Mouse (Mus musculus) liver, embryonic 15.5 days (tissue): ENCODE measurements around the gene Snrpb2. TPM values are rescaled to one million over a fixed set of nuclear protein-coding genes. Genes with fewer than 3 reads are reported as not detected.

Experiments used
- ATAC-seq: fragments of 200-750 bp; cut with Nextera tagmentation; 2 replicates; pipeline ENCODE4 v1.8.0; 2017; ENCODE audit warnings: moderate number of reproducible peaks, mild to moderate bottlenecking, moderate library complexity; ENCODE audit not compliant: insufficient read depth
- H3K27ac ChIP-seq: fragments of 300-500 bp; sonication (generic); replicated peaks from 2 replicates; pipeline ENCODE4 v1.5.1; 2015; ENCODE audit warnings: mild to moderate bottlenecking, inconsistent platforms
- H3K27me3 ChIP-seq: fragments of 300-500 bp; sonication (generic); 2 replicates; pipeline ENCODE4 v1.6.1; 2015; ENCODE audit warnings: mild to moderate bottlenecking, inconsistent platforms
- H3K36me3 ChIP-seq: fragments of 300-500 bp; sonication (generic); replicated peaks from 2 replicates; pipeline ENCODE4 v1.6.1; 2015; ENCODE audit warnings: moderate library complexity, mild to moderate bottlenecking, inconsistent platforms
- H3K4me1 ChIP-seq: fragments of 300-500 bp; sonication (generic); replicated peaks from 2 replicates; pipeline ENCODE4 v1.6.1; 2015; ENCODE audit warnings: inconsistent platforms
- H3K4me2 ChIP-seq: fragments of 300-500 bp; sonication (generic); 2 replicates; pipeline ENCODE4 v1.6.1; 2015; ENCODE audit warnings: moderate library complexity, mild to moderate bottlenecking, inconsistent platforms
- H3K4me3 ChIP-seq: fragments of 300-500 bp; sonication (generic); replicated peaks from 2 replicates; pipeline ENCODE4 v1.5.1; 2015; ENCODE audit warnings: mild to moderate bottlenecking, inconsistent platforms
- H3K9ac ChIP-seq: fragments of 300-500 bp; sonication (generic); 2 replicates; pipeline ENCODE4 v1.6.1; 2015; ENCODE audit warnings: moderate library complexity, mild to moderate bottlenecking, inconsistent platforms
- H3K9me3 ChIP-seq: fragments of 300-500 bp; sonication (generic); replicated peaks from 2 replicates; pipeline ENCODE4 v1.6.1; 2016; ENCODE audit warnings: inconsistent platforms
- WGBS: fragments of 180-500 bp; shearing (Covaris S2); methylation state at CpG from one replicate; pipeline ENCODE4 v1.1.7; 2015; ENCODE audit warnings: mixed read lengths; ENCODE audit not compliant: insufficient replicate concordance; 5-methylcytosine and 5-hydroxymethylcytosine counted together
- polyA plus RNA-seq: library from polyadenylated mRNA; unstranded; fragments of >200 nt; fragmentation: Nextera tagmentation; extraction: Ambion mirVana; gene quantifications from 2 replicates; pipeline ENCODE4 v1.2.1, GENCODE M21; 2015

Gene Snrpb2
- 18.2 and 23.2 TPM in 2 replicates for polyA plus RNA-seq

DNA sequence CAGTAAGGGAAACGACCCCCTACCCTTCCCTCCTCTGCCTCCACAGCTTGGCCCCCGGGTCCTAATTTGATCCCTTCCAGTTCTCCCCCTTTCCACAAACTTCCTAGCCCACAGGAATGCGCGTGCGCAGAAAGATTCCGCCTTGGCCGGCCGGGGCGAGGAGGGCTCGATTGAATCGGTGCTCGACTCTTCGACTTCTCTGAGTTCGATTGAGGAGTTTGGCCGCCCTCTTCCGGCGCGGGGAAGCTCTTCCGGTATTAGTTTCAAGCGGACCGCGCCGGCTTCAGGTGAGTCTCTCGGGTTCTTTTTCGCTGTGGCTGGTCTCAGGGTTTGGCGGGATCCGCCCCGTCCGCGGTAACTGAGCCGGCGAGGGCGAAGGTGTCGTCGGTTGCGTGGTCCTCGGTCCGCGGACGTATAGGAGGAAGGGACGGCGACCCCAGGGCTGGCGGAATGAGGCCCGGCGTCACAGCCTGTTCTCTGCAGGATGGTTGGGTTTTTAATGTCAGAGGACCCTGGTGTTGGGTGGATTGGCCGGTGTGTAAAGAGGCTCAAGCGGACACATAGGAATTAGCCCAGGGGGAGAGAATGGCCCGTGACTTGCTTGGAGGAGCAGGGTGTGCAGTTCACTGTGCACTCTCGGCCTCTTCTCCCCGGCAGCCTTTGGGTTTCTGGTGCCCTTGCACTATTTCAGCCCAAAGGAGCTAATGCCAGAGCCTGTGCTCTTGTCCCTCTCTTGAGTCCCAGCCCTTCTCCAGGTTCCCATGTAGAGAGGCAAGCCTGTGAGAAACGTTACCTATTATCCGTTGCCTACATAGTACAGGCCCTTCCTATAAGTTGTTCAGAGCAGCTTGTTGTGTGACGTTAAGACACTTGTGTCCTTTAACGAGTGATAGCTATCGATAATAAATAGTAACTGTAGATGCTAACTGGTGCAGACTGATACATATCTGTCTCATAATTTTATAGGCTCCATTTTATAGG is at the start of gene Snrpb2:
TSS of gene Snrpb2 (plus strand) at position 228 of the 981 bp plus-strand sequence.
- Histone ChIP-seq H3K9me3 (no peaks in the 10 kb centered on the region), H3K27ac (peak within 1 kb of the TSS; percentile 38; the same call in 1 of the 2 replicates), H3K4me3 (peak within 1 kb of the TSS; percentile 82), H3K4me2 (peak within 1 kb of the TSS; percentile 75), H3K9ac (peak within 1 kb of the TSS; percentile 74), H3K27me3 (0 out of 2 replicates have a peak, but pooled peaks cover 4% of the 10 kb centered on the region), H3K4me1 (peaks cover 5% of the 10 kb centered on the region), H3K36me3 (peaks cover 21% of the 10 kb centered on the region)
- under 1% methylated on average over 55 of the region's 55 CpGs for WGBS
- peak; percentile 86 for ATAC-seq

DNA sequence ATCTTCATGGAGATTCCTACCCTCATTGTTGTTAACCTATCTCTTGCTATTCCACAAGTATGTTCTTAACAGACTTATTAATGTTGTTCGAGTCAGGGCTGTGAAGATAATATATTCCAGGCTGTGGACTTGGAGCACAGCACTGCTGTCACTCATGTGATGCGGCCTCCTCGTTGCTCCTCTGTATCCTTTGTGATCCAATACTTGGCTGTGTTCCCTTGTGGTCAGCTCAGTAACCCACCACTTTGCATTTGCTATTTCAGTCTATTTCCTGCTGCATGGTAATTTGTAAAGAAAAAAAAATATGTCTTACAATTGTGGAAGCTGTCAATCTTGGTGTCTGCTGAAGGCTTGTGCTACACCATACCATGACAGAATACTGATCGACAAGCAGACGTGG is 49.8 kb upstream of the Snrpb2 start:
- H3K9me3 ChIP-seq = no peaks in the 10 kb centered on the region
- H3K36me3 ChIP-seq = no peaks in the 10 kb centered on the region
- no peaks in the 10 kb centered on the region for H3K4me1 ChIP-seq
- WGBS = 34% methylated on average over 5 of the region's 5 CpGs
- no peaks in the 10 kb centered on the region for H3K27me3 ChIP-seq
- ATAC-seq = no peak
- no peak overlapping the region for H3K9ac ChIP-seq
- no peak overlapping the region for H3K4me3 ChIP-seq
- H3K4me2 ChIP-seq = no peak overlapping the region
- no peak overlapping the region for H3K27ac ChIP-seq

DNA sequence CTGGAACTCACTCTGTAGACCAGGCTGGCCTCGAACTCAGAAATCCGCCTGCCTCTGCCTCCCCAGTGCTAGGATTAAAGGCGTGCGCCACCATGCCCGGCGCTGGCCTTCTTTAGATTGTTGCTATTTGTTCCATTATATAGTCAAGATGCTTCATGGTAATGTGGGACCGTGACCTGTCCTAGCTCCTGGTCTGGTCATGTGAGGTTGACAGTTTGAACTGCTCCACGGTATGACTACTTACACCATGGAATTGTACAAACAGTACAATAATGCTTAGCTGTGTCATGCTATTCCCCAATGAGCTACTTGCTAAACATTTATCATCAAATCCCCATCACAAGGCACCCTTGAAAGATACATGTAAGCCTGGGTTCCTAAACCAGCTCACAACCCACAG is 44.8 kb upstream of the Snrpb2 start:
- Histone ChIP-seq H3K9me3 (no peaks in the 10 kb centered on the region), H3K4me3 (no peak overlapping the region), H3K9ac (no peak overlapping the region), H3K4me2 (no peak overlapping the region), H3K27ac (no peak overlapping the region), H3K36me3 (no peaks in the 10 kb centered on the region), H3K4me1 (no peaks in the 10 kb centered on the region), H3K27me3 (no peaks in the 10 kb centered on the region)
- ATAC-seq = no peak
- WGBS = 78% methylated on average over 8 of the region's 8 CpGs

DNA sequence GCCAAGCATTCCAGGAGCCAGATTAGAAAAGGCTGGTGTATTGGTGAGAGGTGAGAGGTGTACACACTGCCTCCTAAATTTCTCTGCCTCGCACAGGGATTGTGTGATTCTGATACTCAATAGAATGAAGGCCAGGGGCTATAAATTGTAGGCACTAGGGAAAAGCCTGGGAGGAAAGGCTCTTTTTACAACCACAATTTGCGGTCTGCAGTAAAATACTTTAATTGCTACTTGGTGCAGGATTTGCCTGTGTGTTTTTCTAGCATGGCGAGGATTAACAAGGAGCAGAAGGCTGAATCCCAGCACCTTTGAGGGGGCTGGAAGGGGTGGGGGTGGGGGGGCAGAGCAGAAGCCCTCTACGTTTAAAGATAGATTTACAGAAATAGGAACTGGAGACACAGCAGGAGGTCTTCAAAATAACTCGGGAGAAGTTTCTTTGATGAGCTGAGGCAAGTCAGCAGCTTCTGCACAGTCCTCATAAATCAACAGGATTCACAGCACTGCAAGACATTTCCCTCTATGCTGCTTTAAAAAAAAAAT is 44.2 kb upstream of the Snrpb2 start:
- H3K27ac ChIP-seq = no peak overlapping the region
- H3K9ac ChIP-seq = no peak overlapping the region
- no peak overlapping the region for H3K4me2 ChIP-seq
- no peaks in the 10 kb centered on the region for H3K4me1 ChIP-seq
- ATAC-seq = no peak
- H3K9me3 ChIP-seq = no peaks in the 10 kb centered on the region
- no peaks in the 10 kb centered on the region for H3K36me3 ChIP-seq
- no peaks in the 10 kb centered on the region for H3K27me3 ChIP-seq
- 28% methylated on average over 5 of the region's 5 CpGs for WGBS
- H3K4me3 ChIP-seq = no peak overlapping the region

DNA sequence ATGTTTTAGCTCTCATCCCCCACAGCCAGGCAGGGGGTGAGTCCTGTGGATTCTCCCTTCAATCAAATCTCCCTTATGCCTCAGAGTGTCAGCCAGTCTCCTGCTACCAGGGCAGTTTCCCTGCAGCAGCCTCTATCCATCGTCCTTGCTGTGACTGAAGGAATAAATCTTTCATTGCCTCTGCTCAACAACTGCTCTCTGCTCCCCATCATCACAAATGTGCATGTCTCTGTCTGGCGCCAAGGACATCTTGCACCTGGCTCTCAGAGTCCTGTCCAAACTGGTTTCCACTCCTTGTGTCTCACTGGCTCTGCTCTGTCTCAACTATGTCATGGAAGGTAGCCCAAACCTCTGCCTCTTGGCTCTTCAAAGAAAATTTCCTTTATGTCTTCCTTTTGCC is 43.1 kb upstream of the Snrpb2 start:
- WGBS = 46% methylated on average over 2 of the region's 2 CpGs
- H3K4me2 ChIP-seq = no peak overlapping the region
- no peak for ATAC-seq
- no peaks in the 10 kb centered on the region for H3K9me3 ChIP-seq
- H3K9ac ChIP-seq = no peak overlapping the region
- H3K4me3 ChIP-seq = no peak overlapping the region
- no peak overlapping the region for H3K27ac ChIP-seq
- no peaks in the 10 kb centered on the region for H3K4me1 ChIP-seq
- no peaks in the 10 kb centered on the region for H3K36me3 ChIP-seq
- H3K27me3 ChIP-seq = no peaks in the 10 kb centered on the region

DNA sequence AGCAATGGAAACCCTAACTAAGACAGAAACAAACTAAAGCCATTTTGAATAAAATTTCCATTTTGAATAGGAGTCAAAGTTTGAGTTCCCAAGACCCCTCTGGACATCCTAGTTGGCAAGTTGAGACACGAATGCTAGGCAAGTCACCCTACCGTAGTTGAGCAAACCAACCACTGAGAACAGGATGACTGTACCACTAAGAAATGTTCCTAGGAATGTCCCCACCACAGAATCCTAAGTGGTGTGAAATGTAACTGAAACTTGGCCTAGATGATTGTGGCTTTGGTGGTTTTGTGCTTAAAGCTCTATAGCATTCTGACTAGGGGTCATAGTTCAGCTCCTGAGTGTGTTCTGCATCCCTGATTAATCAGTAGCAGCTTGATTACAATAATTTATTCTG is 39.5 kb upstream of the Snrpb2 start:
- Histone ChIP-seq H3K27ac (no peak overlapping the region), H3K4me2 (no peak overlapping the region), H3K4me1 (no peaks in the 10 kb centered on the region), H3K36me3 (no peaks in the 10 kb centered on the region), H3K27me3 (no peaks in the 10 kb centered on the region), H3K9ac (no peak overlapping the region), H3K4me3 (no peak overlapping the region), H3K9me3 (no peaks in the 10 kb centered on the region)
- 64% methylated on average over 2 of the region's 2 CpGs for WGBS
- ATAC-seq = no peak

DNA sequence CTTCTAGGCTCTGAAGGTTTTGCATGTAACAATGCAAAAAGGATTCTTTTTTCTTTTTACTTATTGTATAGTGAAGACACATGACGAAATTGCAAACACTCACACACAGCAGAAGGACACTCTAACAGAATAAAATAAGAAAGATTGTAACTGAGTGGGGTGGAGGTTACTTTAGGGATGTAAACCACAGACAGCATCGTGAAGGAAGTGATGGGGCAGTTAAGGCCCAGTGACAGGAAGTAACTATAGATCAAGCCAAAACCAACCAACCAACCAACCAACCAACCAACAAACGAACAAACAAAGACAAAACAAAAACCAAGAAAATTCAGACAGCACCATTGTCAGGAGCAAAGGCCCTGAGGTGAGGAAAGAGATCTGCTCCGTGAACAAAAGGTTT is 38.6 kb upstream of the Snrpb2 start:
- H3K4me1 ChIP-seq = no peaks in the 10 kb centered on the region
- WGBS = 35% methylated on average over 4 of the region's 4 CpGs
- H3K9ac ChIP-seq = no peak overlapping the region
- no peak for ATAC-seq
- H3K36me3 ChIP-seq = no peaks in the 10 kb centered on the region
- no peaks in the 10 kb centered on the region for H3K27me3 ChIP-seq
- no peak overlapping the region for H3K27ac ChIP-seq
- no peak overlapping the region for H3K4me2 ChIP-seq
- no peaks in the 10 kb centered on the region for H3K9me3 ChIP-seq
- H3K4me3 ChIP-seq = no peak overlapping the region

DNA sequence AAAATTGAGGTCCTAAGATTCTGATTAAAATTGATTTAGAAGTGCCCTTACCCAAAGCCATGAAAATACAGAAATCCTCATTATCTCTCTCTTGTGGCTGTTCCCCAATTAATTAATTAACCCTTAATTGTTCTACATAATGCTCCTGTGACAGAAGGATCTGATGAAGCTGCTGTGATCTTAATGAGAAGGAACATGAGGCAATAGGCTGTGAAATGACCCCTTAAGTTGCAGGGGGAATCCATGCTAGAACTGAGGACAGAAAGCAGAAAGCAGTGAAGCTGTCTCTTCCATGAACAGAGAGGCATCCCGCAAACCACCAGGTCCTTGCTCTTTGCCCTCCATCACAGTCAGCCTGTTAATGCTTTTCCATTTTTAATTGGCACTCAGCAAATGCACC is 31.6 kb upstream of the Snrpb2 start:
- Histone ChIP-seq H3K27ac (no peak overlapping the region), H3K36me3 (no peaks in the 10 kb centered on the region), H3K4me3 (no peak overlapping the region), H3K4me2 (no peak overlapping the region), H3K9me3 (no peaks in the 10 kb centered on the region), H3K9ac (no peak overlapping the region), H3K27me3 (no peaks in the 10 kb centered on the region), H3K4me1 (no peaks in the 10 kb centered on the region)
- whole genome bisulfite sequencing = 69% methylated on average over 1 of the region's 1 CpGs
- no peak for ATAC-seq

DNA sequence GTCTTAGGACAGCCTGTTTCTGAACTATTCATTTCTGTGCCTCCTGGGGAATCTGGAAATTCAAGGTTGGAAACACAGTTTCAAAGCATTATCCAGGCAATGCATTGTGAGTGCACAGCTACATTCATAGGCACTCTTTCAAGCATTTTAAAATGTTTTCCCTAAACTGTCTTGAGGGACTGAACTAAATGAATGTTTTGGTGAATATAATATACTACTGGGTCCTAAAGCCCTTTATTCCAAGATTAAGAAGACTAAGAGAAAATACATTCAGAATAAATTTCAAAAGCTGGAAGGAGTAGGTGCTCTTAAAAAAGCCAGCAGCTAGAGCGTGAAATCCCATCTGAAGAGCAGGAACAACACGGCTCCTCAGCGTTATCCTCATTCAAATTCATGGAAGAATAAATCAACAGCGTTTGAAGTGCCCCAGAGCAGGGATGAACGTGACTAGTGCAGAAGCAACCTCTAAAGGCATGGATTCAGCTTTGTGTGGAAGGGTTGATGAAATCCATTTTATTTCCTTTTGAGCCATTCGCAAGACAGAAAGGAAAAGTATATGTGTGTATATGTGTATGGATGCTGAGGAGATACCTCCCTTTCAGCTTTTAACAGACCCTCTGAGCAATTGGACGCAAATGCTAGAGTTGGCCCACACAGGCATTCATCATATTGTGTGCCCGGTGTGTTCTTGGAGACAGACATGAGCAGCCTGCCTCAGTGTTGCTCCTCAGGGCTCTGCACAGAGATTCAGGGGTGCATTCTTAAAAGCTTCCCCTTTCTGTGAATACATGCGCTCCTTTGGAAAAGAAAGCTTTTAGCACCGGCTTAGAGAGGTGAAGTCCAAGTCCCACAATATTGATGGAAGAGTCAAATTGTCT is 30.2 kb upstream of the Snrpb2 start:
- 62% methylated on average over 10 of the region's 10 CpGs for WGBS
- H3K27ac ChIP-seq = no peak overlapping the region
- H3K9me3 ChIP-seq = no peaks in the 10 kb centered on the region

DNA sequence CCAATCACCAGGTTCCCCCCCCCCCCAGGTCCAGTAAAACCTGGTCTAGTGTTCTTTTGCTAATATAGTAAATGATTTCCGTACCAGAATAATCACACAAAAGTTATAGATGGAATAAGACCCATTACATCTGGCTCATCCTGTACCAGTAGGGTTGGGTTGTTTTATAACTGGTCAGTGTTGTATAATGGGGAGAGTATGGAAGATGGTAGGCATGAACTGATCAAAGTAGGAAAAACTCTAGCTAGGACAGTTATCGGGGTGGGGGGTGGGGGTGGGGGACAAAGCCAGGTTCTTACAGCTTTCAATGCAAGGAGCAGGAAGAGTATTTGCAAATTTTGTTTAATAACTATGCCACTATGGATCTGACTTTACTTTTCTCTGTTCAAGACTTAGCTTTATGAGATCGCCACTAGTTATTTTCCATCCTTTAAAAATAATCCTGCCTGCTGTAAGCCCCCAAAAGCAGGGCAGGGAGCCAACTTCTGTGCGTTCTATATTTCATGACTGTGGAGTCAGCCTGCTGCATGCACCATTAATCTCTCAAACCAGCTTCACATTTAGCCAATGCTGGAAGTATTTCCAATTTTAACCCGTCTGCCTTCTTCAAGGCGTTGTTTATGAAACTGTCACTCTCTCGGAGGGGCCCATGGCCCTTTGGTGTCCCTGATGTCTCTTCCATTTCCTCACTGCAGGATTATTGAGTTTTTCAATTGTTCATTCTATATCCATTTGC is 28.3 kb upstream of the Snrpb2 start:
- no peak for ATAC-seq
- Histone ChIP-seq H3K27me3 (no peaks in the 10 kb centered on the region), H3K36me3 (no peaks in the 10 kb centered on the region), H3K4me3 (no peak overlapping the region), H3K4me1 (no peaks in the 10 kb centered on the region), H3K9ac (no peak overlapping the region), H3K4me2 (no peak overlapping the region), H3K27ac (no peak overlapping the region), H3K9me3 (no peaks in the 10 kb centered on the region)
- 73% methylated on average over 7 of the region's 7 CpGs for WGBS

More for the DNA sequence above, 30.2 kb upstream of the Snrpb2 start:
- H3K4me3 ChIP-seq = no peak overlapping the region
- no peaks in the 10 kb centered on the region for H3K27me3 ChIP-seq
- no peak for ATAC-seq
- no peak overlapping the region for H3K4me2 ChIP-seq
- H3K9ac ChIP-seq = no peak overlapping the region
- H3K36me3 ChIP-seq = no peaks in the 10 kb centered on the region
- H3K4me1 ChIP-seq = no peaks in the 10 kb centered on the region
